Mouse (Mus musculus): Measurements from ENCODE around the gene Kcnb1. TPM values are rescaled to one million over a fixed set of nuclear protein-coding genes. Genes with fewer than 3 reads are reported as not detected.
A peak's percentile ranks its signal among the peaks of the same experiment; 100 is the strongest.

Kcnb1 gene
- total and polyA plus RNA-seq, 2 experiments from 2014 or later = 6.4 to 29.8 TPM

GRCm38 (mm10) chr2:167150880-167151279 is 39.1 kb downstream of the Kcnb1 start:
- Histone ChIP-seq H3K27ac (ENCODE audit: low read depth, low read length) (no peak overlapping the region), H3K4me3 (ENCODE audit: low read depth, low read length) (no peak overlapping the region), H3K27me3 (ENCODE audit: insufficient read depth, low read length) (no peaks in the 10 kb centered on the region), H3K9me3 (ENCODE audit: low read length) (no peaks in the 10 kb centered on the region), H3K4me1 (ENCODE audit: insufficient read depth, low read length) (0 out of 2 replicates have a peak, but pooled peaks cover 6% of the 10 kb centered on the region), H3K9ac (replicated peaks; ENCODE audit: low read length, poor library complexity, severe bottlenecking) (no peak overlapping the region), H3K36me3 (ENCODE audit: insufficient read depth, low read length) (no peaks in the 10 kb centered on the region), H3K4me2 (ENCODE audit: low read depth, low read length, poor library complexity, severe bottlenecking) (no peak overlapping the region)
- 87% methylated on average over 6 of the region's 6 CpGs for WGBS
- TF ChIP-seq CTCF (IDR thresholded peaks at IDR 0.05) = no peak
- ATAC-seq (ENCODE audit: low FRiP score) (no peak), DNase-seq (ENCODE audit: low spot score) (no peak)

- no peaks in the 10 kb centered on the region for H3K36me3 ChIP-seq (ENCODE audit: insufficient read depth, low read length)
- no peak overlapping the region for H3K27ac ChIP-seq (ENCODE audit: low read depth, low read length)
- TF ChIP-seq CTCF (IDR thresholded peaks at IDR 0.05) = no peak
- ATAC-seq (ENCODE audit: low FRiP score) (no peak), DNase-seq (ENCODE audit: low spot score) (no peak)
- WGBS = 89% methylated on average over 7 of the region's 7 CpGs
- 0 out of 2 replicates have a peak, but pooled peaks cover 6% of the 10 kb centered on the region for H3K4me1 ChIP-seq (ENCODE audit: insufficient read depth, low read length)
- H3K9me3 ChIP-seq (ENCODE audit: low read length) = no peaks in the 10 kb centered on the region
- no peak overlapping the region for H3K9ac ChIP-seq (replicated peaks; ENCODE audit: low read length, poor library complexity, severe bottlenecking)
- no peaks in the 10 kb centered on the region for H3K27me3 ChIP-seq (ENCODE audit: insufficient read depth, low read length)
- no peak overlapping the region for H3K4me2 ChIP-seq (ENCODE audit: low read depth, low read length, poor library complexity, severe bottlenecking)
- H3K4me3 ChIP-seq (ENCODE audit: low read depth, low read length) = no peak overlapping the region
Observed at GRCm38 (mm10) chr2:167150135-167150534, 39.8 kb downstream of the Kcnb1 start.

GRCm38 (mm10) chr2:167149035-167149434 is 40.9 kb downstream of the Kcnb1 start:
- ATAC-seq (ENCODE audit: low FRiP score) = no peak
- Histone ChIP-seq H3K9me3 (ENCODE audit: low read length) (no peaks in the 10 kb centered on the region), H3K9ac (replicated peaks; ENCODE audit: low read length, poor library complexity, severe bottlenecking) (no peak overlapping the region), H3K27me3 (ENCODE audit: insufficient read depth, low read length) (no peaks in the 10 kb centered on the region), H3K36me3 (ENCODE audit: insufficient read depth, low read length) (no peaks in the 10 kb centered on the region), H3K4me2 (ENCODE audit: low read depth, low read length, poor library complexity, severe bottlenecking) (no peak overlapping the region), H3K4me1 (ENCODE audit: insufficient read depth, low read length) (0 out of 2 replicates have a peak, but pooled peaks cover 6% of the 10 kb centered on the region), H3K4me3 (ENCODE audit: low read depth, low read length) (no peak overlapping the region), H3K27ac (ENCODE audit: low read depth, low read length) (no peak overlapping the region)
- TF ChIP-seq CTCF (IDR thresholded peaks at IDR 0.05) = no peak
- DNase-seq (ENCODE audit: low spot score) = no peak
- whole genome bisulfite sequencing = 91% methylated on average over 6 of the region's 6 CpGs

- TF ChIP-seq CTCF (IDR thresholded peaks at IDR 0.05) = no peak
- no peak for ATAC-seq (ENCODE audit: low FRiP score)
- Histone ChIP-seq H3K4me2 (ENCODE audit: low read depth, low read length, poor library complexity, severe bottlenecking) (no peak overlapping the region), H3K36me3 (ENCODE audit: insufficient read depth, low read length) (no peaks in the 10 kb centered on the region), H3K27ac (ENCODE audit: low read depth, low read length) (no peak overlapping the region), H3K9ac (replicated peaks; ENCODE audit: low read length, poor library complexity, severe bottlenecking) (no peak overlapping the region), H3K4me1 (ENCODE audit: insufficient read depth, low read length) (0 out of 2 replicates have a peak, but pooled peaks cover 6% of the 10 kb centered on the region), H3K27me3 (ENCODE audit: insufficient read depth, low read length) (no peaks in the 10 kb centered on the region), H3K9me3 (ENCODE audit: low read length) (no peaks in the 10 kb centered on the region), H3K4me3 (ENCODE audit: low read depth, low read length) (no peak overlapping the region)
- no peak for DNase-seq (ENCODE audit: low spot score)
- WGBS = 86% methylated on average over 8 of the region's 8 CpGs
Observed at GRCm38 (mm10) chr2:167147708-167148107, 42.2 kb downstream of the Kcnb1 start.

GRCm38 (mm10) chr2:167145904-167146303 is 44.1 kb downstream of the Kcnb1 start:
- ATAC-seq (ENCODE audit: low FRiP score) (no peak), DNase-seq (ENCODE audit: low spot score) (no peak)
- Histone ChIP-seq H3K4me3 (ENCODE audit: low read depth, low read length) (no peak overlapping the region), H3K9ac (replicated peaks; ENCODE audit: low read length, poor library complexity, severe bottlenecking) (no peak overlapping the region), H3K36me3 (ENCODE audit: insufficient read depth, low read length) (no peaks in the 10 kb centered on the region), H3K27ac (ENCODE audit: low read depth, low read length) (no peak overlapping the region), H3K27me3 (ENCODE audit: insufficient read depth, low read length) (no peaks in the 10 kb centered on the region), H3K4me1 (ENCODE audit: insufficient read depth, low read length) (0 out of 2 replicates have a peak, but pooled peaks cover 6% of the 10 kb centered on the region), H3K9me3 (ENCODE audit: low read length) (no peaks in the 10 kb centered on the region), H3K4me2 (ENCODE audit: low read depth, low read length, poor library complexity, severe bottlenecking) (no peak overlapping the region)
- WGBS = 60% methylated on average over 5 of the region's 5 CpGs
- TF ChIP-seq CTCF (IDR thresholded peaks at IDR 0.05) = no peak

- no peak overlapping the region for H3K4me2 ChIP-seq (ENCODE audit: low read depth, low read length, poor library complexity, severe bottlenecking)
Observed at GRCm38 (mm10) chr2:167144439-167145307, 45.3 kb downstream of the Kcnb1 start.

More at GRCm38 (mm10) chr2:167144439-167145307, 45.3 kb downstream of the Kcnb1 start:
- 0 out of 2 replicates have a peak, but pooled peaks cover 6% of the 10 kb centered on the region for H3K4me1 ChIP-seq (ENCODE audit: insufficient read depth, low read length)
- no peak for DNase-seq (ENCODE audit: low spot score)
- no peak for TF ChIP-seq CTCF (IDR thresholded peaks at IDR 0.05)
- ATAC-seq (ENCODE audit: low FRiP score) = no peak
- H3K27me3 ChIP-seq (ENCODE audit: insufficient read depth, low read length) = no peaks in the 10 kb centered on the region
- no peak overlapping the region for H3K9ac ChIP-seq (replicated peaks; ENCODE audit: low read length, poor library complexity, severe bottlenecking)
- no peaks in the 10 kb centered on the region for H3K36me3 ChIP-seq (ENCODE audit: insufficient read depth, low read length)
- H3K27ac ChIP-seq (ENCODE audit: low read depth, low read length) = peak overlapping the region; percentile 57; the same call in 1 of the 2 replicates
- H3K4me3 ChIP-seq (ENCODE audit: low read depth, low read length) = no peak overlapping the region
- no peaks in the 10 kb centered on the region for H3K9me3 ChIP-seq (ENCODE audit: low read length)
- WGBS = 14% methylated on average over 14 of the region's 14 CpGs

All from midbrain, postnatal 0 days (tissue).